Mouse (Mus musculus) CH12F3 (cell line): ENCODE data around the gene Impdh2.
"Not testable (repeated sequence)": the region's sequence is repeated elsewhere in the genome, so short reads cannot be mapped to it uniquely, and the experiment has no call there.

Experiments
- in situ Hi-C: fragments of 300-500 bp; cut with MboI; formaldehyde crosslinking; loops from 2 replicates; pipeline ENCODE4 v1.14.3; 2020; ENCODE audit warnings: low sequenced_read_pairs

The Impdh2 gene

GRCm38 (mm10) chr9:108600011-108600410 lies 39.9 kb downstream of the Impdh2 start:
- in situ Hi-C loops: no loop called here

- in situ Hi-C loops: no loop called here
These were observed 41.9 kb downstream of the Impdh2 start for GRCm38 (mm10) chr9:108601986-108602385.

DNA sequence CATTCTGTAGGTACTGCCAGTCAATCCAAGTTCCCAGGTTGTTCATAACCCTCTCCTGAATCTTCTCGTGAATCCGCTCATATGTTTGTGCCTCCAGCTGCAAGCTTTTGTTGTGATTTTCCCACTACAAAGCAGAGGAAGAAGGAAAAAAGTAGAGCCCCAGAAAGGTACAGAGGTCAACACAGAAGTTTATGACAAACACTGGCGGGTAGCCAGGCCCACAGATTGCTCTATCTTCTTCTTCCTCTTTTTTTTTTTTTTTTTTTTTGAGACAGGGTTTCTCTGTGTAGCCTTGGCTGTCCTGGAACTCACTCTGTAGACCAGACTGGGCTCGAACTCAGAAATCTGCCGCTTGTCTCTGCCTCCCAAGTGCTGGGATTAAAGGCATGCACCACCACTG lies 47.8 kb downstream of the Impdh2 start:
- in situ Hi-C loops: not testable (repeated sequence)

DNA sequence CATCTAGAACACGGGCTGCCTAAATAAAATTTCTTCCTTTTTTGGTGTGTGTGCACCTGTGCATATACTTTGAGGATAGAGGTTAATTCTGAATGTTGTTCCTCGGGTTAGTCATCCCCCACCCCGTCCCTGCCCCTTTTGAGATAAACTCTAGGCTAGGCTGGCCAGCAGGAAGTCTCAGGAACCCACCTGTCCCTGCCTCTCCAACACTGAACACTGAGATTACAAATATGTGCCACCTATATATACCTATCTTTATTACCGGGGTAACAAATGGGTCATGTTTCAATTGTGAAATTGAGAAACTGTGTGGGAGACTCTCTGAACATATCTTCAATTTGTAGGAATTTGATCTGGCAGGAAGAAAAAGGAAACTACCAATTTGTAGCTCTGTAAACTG lies 48.8 kb downstream of the Impdh2 start:
- in situ Hi-C loops: no loop called here

GRCm38 (mm10) chr9:108611488-108611887 lies 51.4 kb downstream of the Impdh2 start:
- in situ Hi-C loops: no loop called here
